Mouse (Mus musculus): Measurements from ENCODE around the gene Taf8. TPM values are rescaled to one million over a fixed set of nuclear protein-coding genes. Genes with fewer than 3 reads are reported as not detected.

The Taf8 gene
- polyA plus RNA-seq, 1 experiment: 33.2 TPM

- no peak for DNase-seq (ENCODE audit: low spot score)
Measured at GRCm38 (mm10) chr17:47484241-47484921, 17.7 kb downstream of the Taf8 start.

- no peak for DNase-seq (ENCODE audit: low spot score)
Measured at GRCm38 (mm10) chr17:47482401-47482800, 19.7 kb downstream of the Taf8 start.

- DNase-seq (ENCODE audit: low spot score): no peak
Measured at GRCm38 (mm10) chr17:47479887-47480286, 22.2 kb downstream of the Taf8 start.

GRCm38 (mm10) chr17:47475714-47476113 lies 26.4 kb downstream of the Taf8 start:
- no peak for DNase-seq (ENCODE audit: low spot score)

- DNase-seq (ENCODE audit: low spot score): no peak
Measured at GRCm38 (mm10) chr17:47475181-47475580, 26.9 kb downstream of the Taf8 start.

GRCm38 (mm10) chr17:47474250-47474649 lies 27.8 kb downstream of the Taf8 start:
- DNase-seq (ENCODE audit: low spot score): no peak

GRCm38 (mm10) chr17:47473434-47473974 lies 28.6 kb downstream of the Taf8 start:
- no peak for DNase-seq (ENCODE audit: low spot score)

GRCm38 (mm10) chr17:47472435-47473350 lies 29.4 kb downstream of the Taf8 start:
- no peak for DNase-seq (ENCODE audit: low spot score)

- no peak for DNase-seq (ENCODE audit: low spot score)
Measured at GRCm38 (mm10) chr17:47470686-47471085, 31.4 kb downstream of the Taf8 start.

GRCm38 (mm10) chr17:47470121-47470520 lies 32.0 kb downstream of the Taf8 start:
- no peak for DNase-seq (ENCODE audit: low spot score)

- no peak for DNase-seq (ENCODE audit: low spot score)
Measured at GRCm38 (mm10) chr17:47469642-47470041, 32.5 kb downstream of the Taf8 start.

- no peak for DNase-seq (ENCODE audit: low spot score)
Measured at GRCm38 (mm10) chr17:47468466-47468865, 33.6 kb downstream of the Taf8 start.

GRCm38 (mm10) chr17:47468063-47468462 lies 34.0 kb downstream of the Taf8 start:
- no peak for DNase-seq (ENCODE audit: low spot score)

GRCm38 (mm10) chr17:47467659-47468058 lies 34.4 kb downstream of the Taf8 start:
- DNase-seq (ENCODE audit: low spot score): no peak

- no peak for DNase-seq (ENCODE audit: low spot score)
Measured at GRCm38 (mm10) chr17:47466284-47466683, 35.8 kb downstream of the Taf8 start.

GRCm38 (mm10) chr17:47465016-47465415 lies 37.1 kb downstream of the Taf8 start:
- no peak for DNase-seq (ENCODE audit: low spot score)

GRCm38 (mm10) chr17:47464248-47464965 lies 37.7 kb downstream of the Taf8 start:
- DNase-seq (ENCODE audit: low spot score): no peak

- DNase-seq (ENCODE audit: low spot score): no peak
Measured at GRCm38 (mm10) chr17:47462728-47463388, 39.2 kb downstream of the Taf8 start.

GRCm38 (mm10) chr17:47462209-47462608 lies 39.9 kb downstream of the Taf8 start:
- no peak for DNase-seq (ENCODE audit: low spot score)

GRCm38 (mm10) chr17:47461688-47462087 lies 40.4 kb downstream of the Taf8 start:
- DNase-seq (ENCODE audit: low spot score): no peak

GRCm38 (mm10) chr17:47459341-47459919 lies 42.7 kb downstream of the Taf8 start:
- DNase-seq (ENCODE audit: low spot score): no peak

Measured in urinary bladder, adult 2 months (tissue).